10 mouse cellular contexts compared by ENCODE assay signal in the genomic region with DNA sequence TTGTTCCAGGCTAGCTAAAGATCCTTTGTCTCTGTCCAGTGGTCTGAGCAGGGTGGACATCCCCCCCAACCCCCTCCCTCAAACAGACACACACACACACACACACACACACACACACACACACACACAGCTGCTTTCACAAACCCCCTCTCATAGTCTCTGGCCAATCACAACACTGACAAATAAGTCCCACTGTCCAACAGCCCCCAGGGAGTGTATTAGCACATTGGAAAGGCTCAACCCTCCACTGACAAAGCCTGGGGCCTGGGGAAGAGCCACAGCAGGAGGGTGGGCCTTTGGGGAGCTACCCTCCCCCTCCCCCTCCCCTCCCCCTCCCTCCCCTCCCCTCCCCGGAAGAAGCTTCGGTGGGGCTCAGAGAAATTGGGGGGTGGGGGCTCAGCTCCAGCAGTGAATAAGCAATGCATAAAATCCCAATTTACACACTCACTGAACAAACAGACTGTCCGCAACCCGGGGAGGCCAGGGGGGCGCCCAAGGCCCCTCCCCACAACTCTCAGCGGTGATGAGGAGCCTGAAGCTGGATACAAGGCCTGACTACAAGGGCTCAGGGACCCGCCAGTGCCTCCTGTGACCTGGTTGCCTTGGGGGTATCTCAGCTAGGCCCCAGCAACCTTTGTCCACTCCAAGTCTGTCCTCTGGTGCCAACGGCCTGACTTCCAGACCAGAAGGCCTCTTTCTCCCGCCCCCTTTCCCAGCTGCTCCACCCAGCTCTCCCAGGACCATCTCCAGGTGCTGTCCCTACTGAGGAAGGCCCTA. TPM values are rescaled to one million over a fixed set of nuclear protein-coding genes. Genes with fewer than 3 reads are reported as not detected.
DNase-seq lines count a peak whose midpoint lies in the region; ATAC-seq lines count a peak whose summit lies in the region.
"Had no signal": no experiment of that assay in that cellular context is flagged by ENCODE, and none has a peak within 500 bp of the region (broad histone marks: within the 10 kb centered on the region; RNA-seq: fewer than 3 reads in every experiment).

No protein-coding gene starts in this region.

- WGBS in forebrain, embryonic 10.5 days, result 2% methylated on average over 7 of the region's 9 CpGs
- WGBS in forebrain, embryonic 16.5 days, result 20% methylated on average over 7 of the region's 9 CpGs
- WGBS in hindbrain, embryonic 13.5 days, result 10% methylated on average over 7 of the region's 9 CpGs
- 19% methylated on average over 7 of the region's 9 CpGs for WGBS in limb, embryonic 10.5 days

- ATAC-seq in forebrain, embryonic 16.5 days, result no peak
- no peak for ATAC-seq in hindbrain, embryonic 13.5 days (ENCODE audit: low FRiP score)

- no peaks in the 10 kb centered on the region for H3K9me3 ChIP-seq in forebrain, embryonic 10.5 days
- H3K9me3 ChIP-seq in forebrain, embryonic 16.5 days (ENCODE audit: control insufficient read depth, low read length), result no peaks in the 10 kb centered on the region
- H3K9me3 ChIP-seq in hindbrain, embryonic 13.5 days, result no peaks in the 10 kb centered on the region
- H3K9me3 ChIP-seq in limb, embryonic 10.5 days (replicated peaks), result no peaks in the 10 kb centered on the region
- H3K9me3 ChIP-seq: hindbrain, embryonic 15.5 days had no signal

- H3K9ac ChIP-seq in forebrain, embryonic 16.5 days (replicated peaks; ENCODE audit: low read depth, low read length), result no peak overlapping the region
- 0 out of 2 replicates have a peak overlapping the region, but pooled peaks have one; percentile 43 for H3K9ac ChIP-seq in hindbrain, embryonic 13.5 days
- H3K9ac ChIP-seq: hindbrain, embryonic 15.5 days had no signal

- DNase-seq in forebrain, embryonic 10.5 days (ENCODE audit: extremely low spot score, low spot score), result peak; percentile 55
- DNase-seq in ES-CJ7 (ENCODE audit: low read depth, low spot score), result peak; percentile 43
- DNase-seq in limb, embryonic 10.5 days (ENCODE audit: low spot score), result no peak
- no peak for DNase-seq in spleen, postnatal 36 days (ENCODE audit: low spot score in 2 of 2)
- DNase-seq in gastrocnemius, adult 18-20 months (ENCODE audit: low spot score), result no peak
- no peak for DNase-seq in adrenal gland, adult 8-10 months

- H3K36me3 ChIP-seq in forebrain, embryonic 10.5 days (replicated peaks), result peaks cover 18% of the 10 kb centered on the region; the same call in 1 of the 2 replicates
- H3K36me3 ChIP-seq in forebrain, embryonic 16.5 days (ENCODE audit: control insufficient read depth, insufficient read depth), result no peaks in the 10 kb centered on the region
- no peaks in the 10 kb centered on the region for H3K36me3 ChIP-seq in hindbrain, embryonic 13.5 days
- H3K36me3 ChIP-seq in limb, embryonic 10.5 days, result peaks cover 52% of the 10 kb centered on the region
- H3K36me3 ChIP-seq: hindbrain, embryonic 15.5 days had no signal

- H3K4me3 ChIP-seq in forebrain, embryonic 10.5 days, result peak overlapping the region; percentile 27
- H3K4me3 ChIP-seq in forebrain, embryonic 16.5 days (replicated peaks; ENCODE audit: low read length), result no peak overlapping the region
- no peak overlapping the region for H3K4me3 ChIP-seq in hindbrain, embryonic 13.5 days
- peak overlapping the region; percentile 15; the same call in 1 of the 2 replicates for H3K4me3 ChIP-seq in limb, embryonic 10.5 days
- H3K4me3 ChIP-seq: hindbrain, embryonic 15.5 days had no signal

- H3K27ac ChIP-seq in forebrain, embryonic 10.5 days, result peak overlapping the region; percentile 86
- no peak overlapping the region for H3K27ac ChIP-seq in forebrain, embryonic 16.5 days (ENCODE audit: low read length)
- peak overlapping the region; percentile 78 for H3K27ac ChIP-seq in hindbrain, embryonic 13.5 days
- peak overlapping the region; percentile 76 for H3K27ac ChIP-seq in limb, embryonic 10.5 days
- H3K27ac ChIP-seq: hindbrain, embryonic 15.5 days had no signal

- no peak overlapping the region for H3K4me2 ChIP-seq in forebrain, embryonic 16.5 days (ENCODE audit: low read length)
- no peak overlapping the region for H3K4me2 ChIP-seq in hindbrain, embryonic 13.5 days
- H3K4me2 ChIP-seq: hindbrain, embryonic 15.5 days had no signal

- H3K4me1 ChIP-seq in forebrain, embryonic 10.5 days, result peaks cover 98% of the 10 kb centered on the region
- H3K4me1 ChIP-seq in forebrain, embryonic 16.5 days (replicated peaks; ENCODE audit: control insufficient read depth, insufficient read depth, low read length), result 0 out of 2 replicates have a peak, but pooled peaks cover 2% of the 10 kb centered on the region
- H3K4me1 ChIP-seq in hindbrain, embryonic 13.5 days (replicated peaks), result peaks cover 79% of the 10 kb centered on the region
- peaks cover 96% of the 10 kb centered on the region for H3K4me1 ChIP-seq in limb, embryonic 10.5 days

- no peaks in the 10 kb centered on the region; the same call in 1 of the 2 replicates for H3K27me3 ChIP-seq in forebrain, embryonic 10.5 days (ENCODE audit: poor library complexity, severe bottlenecking)
- no peaks in the 10 kb centered on the region for H3K27me3 ChIP-seq in forebrain, embryonic 16.5 days (replicated peaks; ENCODE audit: control insufficient read depth, insufficient read depth, low read length)
- H3K27me3 ChIP-seq in hindbrain, embryonic 13.5 days, result no peaks in the 10 kb centered on the region
- H3K27me3 ChIP-seq in limb, embryonic 10.5 days (ENCODE audit: low read depth, poor library complexity, severe bottlenecking), result no peaks in the 10 kb centered on the region
- H3K27me3 ChIP-seq: hindbrain, embryonic 15.5 days had no signal

RNA-seq across cellular contexts. Expression of a gene that starts 11.3 kb away (rescaled TPM):
- polyA plus RNA-seq in forebrain, embryonic 10.5 days (2016; fragmentation: Nextera tagmentation; extraction: Ambion mirVana), result 0.80 and 0.82 TPM in 2 replicates
- 0.05 TPM in 1 of 2 replicates, not detected in the other for polyA plus RNA-seq in forebrain, embryonic 16.5 days (2015; fragmentation: Nextera tagmentation; extraction: Ambion mirVana)
- polyA plus RNA-seq in hindbrain, embryonic 13.5 days (2015; fragmentation: Nextera tagmentation; extraction: Ambion mirVana), result 0.16 and 0.23 TPM in 2 replicates
- 0.98 and 1.9 TPM in 2 replicates for polyA plus RNA-seq in limb, embryonic 10.5 days (2016; fragmentation: Nextera tagmentation; extraction: Ambion mirVana)
- under 1 TPM; 0.55 to 0.81 TPM for total RNA-seq in gastrocnemius, adult 18-20 months (2021)
- total RNA-seq in adrenal gland, adult 8-10 months (2022), result 1 to 10 TPM; 6.4 to 9.1 (median 7.4) TPM

RNA-seq across cellular contexts. Expression of a gene that starts 19.9 kb away (rescaled TPM):
- not detected in 2 replicates for polyA plus RNA-seq in forebrain, embryonic 10.5 days (2016; fragmentation: Nextera tagmentation; extraction: Ambion mirVana)
- not detected in 2 replicates for polyA plus RNA-seq in forebrain, embryonic 16.5 days (2015; fragmentation: Nextera tagmentation; extraction: Ambion mirVana)
- polyA plus RNA-seq in hindbrain, embryonic 13.5 days (2015; fragmentation: Nextera tagmentation; extraction: Ambion mirVana), result not detected in 2 replicates
- polyA plus RNA-seq in limb, embryonic 10.5 days (2016; fragmentation: Nextera tagmentation; extraction: Ambion mirVana), result not detected in 2 replicates
- total RNA-seq in gastrocnemius, adult 18-20 months (2021), result not detected
- under 1 TPM in 1 of 4 experiments, not detected in 3; 0.38 TPM for total RNA-seq in adrenal gland, adult 8-10 months (2022)
- polyA plus RNA-seq: hindbrain, embryonic 15.5 days; limb, embryonic 11.5 days had no signal

RNA-seq across cellular contexts. Expression of a gene that starts 48.4 kb away (rescaled TPM):
- not detected in 2 replicates for polyA plus RNA-seq in forebrain, embryonic 10.5 days (2016; fragmentation: Nextera tagmentation; extraction: Ambion mirVana)
- not detected in 2 replicates for polyA plus RNA-seq in forebrain, embryonic 16.5 days (2015; fragmentation: Nextera tagmentation; extraction: Ambion mirVana)
- not detected in 2 replicates for polyA plus RNA-seq in hindbrain, embryonic 13.5 days (2015; fragmentation: Nextera tagmentation; extraction: Ambion mirVana)
- not detected in 2 replicates for polyA plus RNA-seq in limb, embryonic 10.5 days (2016; fragmentation: Nextera tagmentation; extraction: Ambion mirVana)
- total RNA-seq in gastrocnemius, adult 18-20 months (2021), result not detected
- 1 to 10 TPM in 1 of 4 experiments, under 1 TPM in 3; 0.75 to 1.1 (median 0.79) TPM for total RNA-seq in adrenal gland, adult 8-10 months (2022)
- polyA plus RNA-seq: hindbrain, embryonic 15.5 days; limb, embryonic 11.5 days had no signal

Comparison
In these comparisons a context has a peak if more than half of its experiments do, and no peak if none do; other contexts are left out.
1. H3K4me3 ChIP-seq: peak in forebrain, embryonic 10.5 days (single experiment) and limb, embryonic 10.5 days (single experiment); none in forebrain, embryonic 16.5 days (single experiment) and hindbrain, embryonic 13.5 days (single experiment).
2. DNase-seq: peak in forebrain, embryonic 10.5 days (single experiment) and ES-CJ7 (single experiment); none in limb, embryonic 10.5 days (single experiment), spleen, postnatal 36 days (0 of 2), gastrocnemius, adult 18-20 months (single experiment) and adrenal gland, adult 8-10 months (single experiment).